Mouse (Mus musculus) lung, postnatal 0 days (tissue): ENCODE data around the gene Rtl10. TPM values are rescaled to one million over a fixed set of nuclear protein-coding genes. Genes with fewer than 3 reads are reported as not detected.

ENCODE experiments used
- ATAC-seq: fragments of 200-750 bp; cut with Nextera tagmentation; 2 replicates; pipeline ENCODE4 v1.8.0; 2017; ENCODE audit warnings: moderate library complexity
- DNase-seq: peaks from one replicate; pipeline ENCODE4 v3.0.0-alpha.2; 2016; ENCODE audit warnings: low spot score
- H3K27ac ChIP-seq: fragments of 300-500 bp; sonication (generic); 2 replicates; pipeline ENCODE4 v1.5.1; 2014; ENCODE audit warnings: antibody characterized with exemption, mild to moderate bottlenecking, low read length, mixed read lengths
- H3K27me3 ChIP-seq: fragments of 300-500 bp; sonication (generic); replicated peaks from 2 replicates; pipeline ENCODE4 v1.6.1; 2014; ENCODE audit warnings: low read length, mixed read lengths; ENCODE audit not compliant: insufficient read depth
- H3K36me3 ChIP-seq: fragments of 300-500 bp; sonication (generic); 2 replicates; pipeline ENCODE4 v1.6.1; 2014; ENCODE audit warnings: low read length, mixed read lengths; ENCODE audit not compliant: insufficient read depth
- H3K4me1 ChIP-seq: fragments of 300-500 bp; sonication (generic); 2 replicates; pipeline ENCODE4 v1.6.1; 2014; ENCODE audit warnings: antibody characterized with exemption, low read depth, low read length, mixed read lengths; ENCODE audit not compliant: insufficient read depth
- H3K4me2 ChIP-seq: fragments of 300-500 bp; sonication (generic); replicated peaks from 2 replicates; pipeline ENCODE4 v1.6.1; 2014; ENCODE audit warnings: low read depth, mild to moderate bottlenecking, low read length, moderate library complexity, mixed read lengths
- H3K4me3 ChIP-seq: fragments of 300-500 bp; sonication (generic); 2 replicates; pipeline ENCODE4 v1.5.1; 2014; ENCODE audit warnings: low read depth, low read length
- H3K9ac ChIP-seq: fragments of 300-500 bp; sonication (generic); replicated peaks from 2 replicates; pipeline ENCODE4 v1.6.1; 2014; ENCODE audit warnings: low read depth, mild to moderate bottlenecking
- H3K9me3 ChIP-seq: fragments of 300-500 bp; sonication (generic); 2 replicates; pipeline ENCODE4 v1.6.1; 2016; ENCODE audit warnings: low read length, mixed read lengths
- CTCF ChIP-seq: IDR thresholded peaks from 2 replicates; pipeline ENCODE4 v1.5.1; 2016; ENCODE audit warnings: antibody characterized with exemption, mild to moderate bottlenecking
- EP300 ChIP-seq: IDR thresholded peaks from 2 replicates; pipeline ENCODE4 v1.6.1; 2016; ENCODE audit warnings: antibody characterized with exemption, mild to moderate bottlenecking, control low read depth
- WGBS: fragments of 180-500 bp; shearing (Covaris S2); extraction: QIAGEN DNeasy Blood & Tissue Kit; methylation state at CpG from one replicate; pipeline ENCODE4 v1.1.7; 2014; 5-methylcytosine and 5-hydroxymethylcytosine counted together
- polyA plus RNA-seq: library from polyadenylated mRNA; unstranded; fragments of >200 nt; fragmentation: Nextera tagmentation; extraction: Ambion mirVana; gene quantifications from 2 replicates; pipeline ENCODE4 v1.2.1, GENCODE M21; 2015

Rtl10 gene
- polyA plus RNA-seq: 1.1 TPM in 2 replicates

GRCm38 (mm10) chr16:18498558-18498990 lies at the start of gene Rtl10, which contains the start of gene Gnb1l:
Gene Rtl10, plus strand, starts transcription at chr16:18498901.
Gene Gnb1l, plus strand, starts transcription at chr16:18498713.
- TF ChIP-seq EP300 (no peak), CTCF (no peak)
- peaks cover 5% of the 10 kb centered on the region; the same call in 1 of the 2 replicates for H3K4me1 ChIP-seq
- DNase-seq (peak; percentile 94), ATAC-seq (peak; percentile 98)
- H3K9me3 ChIP-seq: no peaks in the 10 kb centered on the region
- H3K9ac ChIP-seq: peak within 1 kb of the TSS; percentile 68
- whole genome bisulfite sequencing: 1% methylated on average over 45 of the region's 51 CpGs
- H3K36me3 ChIP-seq: no peaks in the 10 kb centered on the region
- H3K4me3 ChIP-seq: peak within 1 kb of the TSS; percentile 76
- peak within 1 kb of the TSS; percentile 95 for H3K4me2 ChIP-seq
- H3K27me3 ChIP-seq: no peaks in the 10 kb centered on the region
- peak within 1 kb of the TSS; percentile 76 for H3K27ac ChIP-seq

GRCm38 (mm10) chr16:18449005-18449404 lies 49.7 kb upstream of the Rtl10 start:
- Histone ChIP-seq H3K4me1 (no peaks in the 10 kb centered on the region), H3K4me2 (no peak overlapping the region), H3K9ac (no peak overlapping the region), H3K9me3 (no peaks in the 10 kb centered on the region), H3K27me3 (no peaks in the 10 kb centered on the region), H3K36me3 (no peaks in the 10 kb centered on the region), H3K27ac (no peak overlapping the region), H3K4me3 (no peak overlapping the region)
- WGBS: 88% methylated on average over 4 of the region's 4 CpGs
- no peak for ATAC-seq
- TF ChIP-seq CTCF (no peak), EP300 (no peak)
- no peak for DNase-seq

- ATAC-seq (no peak), DNase-seq (no peak)
Measured at GRCm38 (mm10) chr16:18451486-18452181, 47.1 kb upstream of the Rtl10 start.

GRCm38 (mm10) chr16:18452361-18452862 lies 46.3 kb upstream of the Rtl10 start:
- WGBS: 84% methylated on average over 8 of the region's 8 CpGs
- DNase-seq: no peak
- H3K9ac ChIP-seq: no peak overlapping the region

More at GRCm38 (mm10) chr16:18451486-18452181, 47.1 kb upstream of the Rtl10 start:
- TF ChIP-seq CTCF: no peak
- no peak for TF ChIP-seq EP300
- H3K36me3 ChIP-seq: 0 out of 2 replicates have a peak, but pooled peaks cover under 1% of the 10 kb centered on the region
- no peaks in the 10 kb centered on the region for H3K4me1 ChIP-seq
- no peak overlapping the region for H3K9ac ChIP-seq
- H3K4me2 ChIP-seq: no peak overlapping the region
- WGBS: 52% methylated on average over 9 of the region's 9 CpGs
- H3K27me3 ChIP-seq: no peaks in the 10 kb centered on the region
- no peak overlapping the region for H3K4me3 ChIP-seq
- no peaks in the 10 kb centered on the region for H3K9me3 ChIP-seq
- H3K27ac ChIP-seq: no peak overlapping the region

GRCm38 (mm10) chr16:18453846-18454245 lies 44.9 kb upstream of the Rtl10 start:
- TF ChIP-seq CTCF (no peak), EP300 (no peak)
- ATAC-seq (no peak), DNase-seq (no peak)
- Histone ChIP-seq H3K9me3 (no peaks in the 10 kb centered on the region), H3K4me2 (no peak overlapping the region), H3K36me3 (peaks cover 14% of the 10 kb centered on the region; the same call in 1 of the 2 replicates), H3K9ac (no peak overlapping the region), H3K27me3 (no peaks in the 10 kb centered on the region), H3K4me1 (no peaks in the 10 kb centered on the region), H3K4me3 (no peak overlapping the region), H3K27ac (no peak overlapping the region)
- WGBS: 58% methylated on average over 5 of the region's 5 CpGs

More at GRCm38 (mm10) chr16:18452361-18452862, 46.3 kb upstream of the Rtl10 start:
- H3K4me3 ChIP-seq: no peak overlapping the region
- ATAC-seq: no peak
- peaks cover 8% of the 10 kb centered on the region; the same call in 1 of the 2 replicates for H3K36me3 ChIP-seq
- no peaks in the 10 kb centered on the region for H3K9me3 ChIP-seq
- no peak overlapping the region for H3K4me2 ChIP-seq
- no peaks in the 10 kb centered on the region for H3K27me3 ChIP-seq
- TF ChIP-seq CTCF: no peak
- no peak for TF ChIP-seq EP300
- no peak overlapping the region for H3K27ac ChIP-seq
- no peaks in the 10 kb centered on the region for H3K4me1 ChIP-seq

GRCm38 (mm10) chr16:18455407-18455806 lies 43.3 kb upstream of the Rtl10 start:
- Histone ChIP-seq H3K36me3 (peaks cover 14% of the 10 kb centered on the region; the same call in 1 of the 2 replicates), H3K27me3 (no peaks in the 10 kb centered on the region), H3K9me3 (no peaks in the 10 kb centered on the region), H3K9ac (no peak overlapping the region), H3K4me3 (no peak overlapping the region), H3K4me1 (no peaks in the 10 kb centered on the region), H3K27ac (no peak overlapping the region), H3K4me2 (no peak overlapping the region)
- DNase-seq (no peak), ATAC-seq (no peak)
- TF ChIP-seq CTCF: no peak
- TF ChIP-seq EP300: no peak
- 64% methylated on average over 6 of the region's 6 CpGs for WGBS
